Mouse (Mus musculus) ES-Bruce4 (cell line): ENCODE measurements at regions not wholly inside any gene's neighbourhood (a gene's known extent, or its start where the extent isn't known, plus 50 kb on each side); places are given as distances from the start of the nearest gene placed in this dataset.

ENCODE experiments used
- H3K27ac ChIP-seq: 2 replicates; pipeline ENCODE4 v1.5.1; 2012; ENCODE audit warnings: low read length, inconsistent platforms; ENCODE audit not compliant: insufficient read depth
- H3K27me3 ChIP-seq: 2 replicates; pipeline ENCODE4 v1.6.1; 2012; ENCODE audit warnings: mild to moderate bottlenecking, low read length, inconsistent platforms; ENCODE audit not compliant: control insufficient read depth, poor library complexity, insufficient read depth, severe bottlenecking
- H3K36me3 ChIP-seq: 2 replicates; pipeline ENCODE4 v1.6.1; 2012; ENCODE audit warnings: inconsistent platforms, mild to moderate bottlenecking, low read length, moderate library complexity; ENCODE audit not compliant: control insufficient read depth, poor library complexity, insufficient read depth, severe bottlenecking
- H3K4me1 ChIP-seq: one replicate; pipeline ENCODE4 v1.8.1; 2011; ENCODE audit warnings: low read length; ENCODE audit not compliant: control insufficient read depth, insufficient read depth
- H3K4me3 ChIP-seq: 2 replicates; pipeline ENCODE4 v1.5.1; 2011; ENCODE audit warnings: low read depth, mild to moderate bottlenecking, low read length
- H3K9ac ChIP-seq: 2 replicates; pipeline ENCODE4 v1.6.1; 2012; ENCODE audit warnings: low read depth, mild to moderate bottlenecking, inconsistent platforms; ENCODE audit not compliant: poor library complexity, severe bottlenecking
- H3K9me3 ChIP-seq: replicated peaks from 2 replicates; pipeline ENCODE4 v1.6.1; 2012; ENCODE audit warnings: mild to moderate bottlenecking, low read length, inconsistent platforms; ENCODE audit not compliant: control insufficient read depth, poor library complexity, insufficient read depth, severe bottlenecking
- CTCF ChIP-seq: IDR thresholded peaks from one replicate; pipeline ENCODE4 v1.8.1; 2011; ENCODE audit warnings: low read depth, low read length
- EP300 ChIP-seq: IDR thresholded peaks from 2 replicates; pipeline ENCODE4 v1.6.1; 2011; ENCODE audit warnings: low read depth, low read length; ENCODE audit not compliant: insufficient read depth
- POLR2A ChIP-seq: IDR thresholded peaks from one replicate; pipeline ENCODE4 v1.8.1; 2011; ENCODE audit warnings: low read length; ENCODE audit not compliant: insufficient read depth

GRCm38 (mm10) chr14:48891216-48891615 is 174.7 kb upstream of the Ap5m1 start:
- Histone ChIP-seq H3K4me1 (no peaks in the 10 kb centered on the region), H3K9ac (no peak overlapping the region), H3K27ac (no peak overlapping the region), H3K4me3 (no peak overlapping the region), H3K9me3 (no peaks in the 10 kb centered on the region), H3K27me3 (no peaks in the 10 kb centered on the region), H3K36me3 (no peaks in the 10 kb centered on the region)
- no peak for TF ChIP-seq CTCF
- no peak for TF ChIP-seq POLR2A
- TF ChIP-seq EP300: no peak

DNA sequence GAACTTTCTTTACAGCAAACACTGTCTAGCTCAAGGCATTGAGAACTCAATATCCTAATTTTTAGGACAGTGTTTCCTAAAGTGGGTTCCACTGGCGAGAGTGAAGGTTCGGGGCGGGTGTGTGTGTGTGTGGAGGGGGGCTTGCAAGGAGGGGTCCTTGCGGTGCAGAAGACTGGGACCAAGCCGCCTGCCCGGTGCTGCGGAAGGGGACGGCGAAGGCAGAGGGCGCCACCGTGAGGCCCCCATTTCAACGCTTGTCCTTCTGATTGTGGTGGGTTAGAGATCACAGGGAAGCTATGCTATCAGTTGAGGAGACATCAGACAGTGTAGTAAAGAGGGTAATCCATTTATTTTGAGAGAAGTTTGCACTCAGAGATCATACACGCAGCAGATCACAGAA is 176.9 kb upstream of the Ap5m1 start:
- H3K9ac ChIP-seq: no peak overlapping the region
- H3K27ac ChIP-seq: no peak overlapping the region
- no peaks in the 10 kb centered on the region for H3K4me1 ChIP-seq
- no peak overlapping the region for H3K4me3 ChIP-seq
- no peaks in the 10 kb centered on the region for H3K9me3 ChIP-seq
- no peaks in the 10 kb centered on the region for H3K36me3 ChIP-seq
- no peaks in the 10 kb centered on the region for H3K27me3 ChIP-seq
- no peak for TF ChIP-seq POLR2A
- peak; percentile 81 for TF ChIP-seq CTCF
- no peak for TF ChIP-seq EP300

- TF ChIP-seq EP300 (no peak), CTCF (no peak), POLR2A (no peak)
- Histone ChIP-seq H3K4me3 (no peak overlapping the region), H3K4me1 (no peaks in the 10 kb centered on the region), H3K36me3 (no peaks in the 10 kb centered on the region), H3K27me3 (no peaks in the 10 kb centered on the region), H3K9ac (no peak overlapping the region), H3K9me3 (no peaks in the 10 kb centered on the region), H3K27ac (no peak overlapping the region)
Measured at GRCm38 (mm10) chr14:48880041-48880440, 185.9 kb upstream of the Ap5m1 start.

GRCm38 (mm10) chr14:48877998-48878657 is 187.8 kb upstream of the Ap5m1 start:
- no peak overlapping the region for H3K27ac ChIP-seq
- H3K27me3 ChIP-seq: no peaks in the 10 kb centered on the region
- no peaks in the 10 kb centered on the region for H3K36me3 ChIP-seq
- no peak overlapping the region for H3K9ac ChIP-seq
- no peaks in the 10 kb centered on the region for H3K4me1 ChIP-seq
- no peak overlapping the region for H3K4me3 ChIP-seq
- H3K9me3 ChIP-seq: no peaks in the 10 kb centered on the region
- no peak for TF ChIP-seq POLR2A
- no peak for TF ChIP-seq CTCF
- TF ChIP-seq EP300: no peak

- no peaks in the 10 kb centered on the region for H3K4me1 ChIP-seq
- H3K4me3 ChIP-seq: no peak overlapping the region
- no peaks in the 10 kb centered on the region for H3K36me3 ChIP-seq
- H3K9ac ChIP-seq: no peak overlapping the region
- no peak overlapping the region for H3K27ac ChIP-seq
- no peaks in the 10 kb centered on the region for H3K9me3 ChIP-seq
- no peaks in the 10 kb centered on the region for H3K27me3 ChIP-seq
- no peak for TF ChIP-seq EP300
- no peak for TF ChIP-seq POLR2A
- no peak for TF ChIP-seq CTCF
Measured at GRCm38 (mm10) chr14:48871313-48871712, 194.6 kb upstream of the Ap5m1 start.

- H3K27me3 ChIP-seq: no peaks in the 10 kb centered on the region
- no peak overlapping the region for H3K27ac ChIP-seq
- no peak overlapping the region for H3K9ac ChIP-seq
- TF ChIP-seq CTCF (no peak), POLR2A (no peak), EP300 (no peak)
- no peak overlapping the region for H3K4me3 ChIP-seq
- H3K9me3 ChIP-seq: no peaks in the 10 kb centered on the region
- no peaks in the 10 kb centered on the region for H3K36me3 ChIP-seq
- H3K4me1 ChIP-seq: no peaks in the 10 kb centered on the region
Measured at GRCm38 (mm10) chr14:48869956-48870355, 195.9 kb upstream of the Ap5m1 start.
